Mouse (Mus musculus): ENCODE measurements at regions not wholly inside any gene's neighbourhood (a gene's known extent, or its start where the extent isn't known, plus 50 kb on each side); places are given as distances from the start of the nearest gene placed in this dataset.

DNA sequence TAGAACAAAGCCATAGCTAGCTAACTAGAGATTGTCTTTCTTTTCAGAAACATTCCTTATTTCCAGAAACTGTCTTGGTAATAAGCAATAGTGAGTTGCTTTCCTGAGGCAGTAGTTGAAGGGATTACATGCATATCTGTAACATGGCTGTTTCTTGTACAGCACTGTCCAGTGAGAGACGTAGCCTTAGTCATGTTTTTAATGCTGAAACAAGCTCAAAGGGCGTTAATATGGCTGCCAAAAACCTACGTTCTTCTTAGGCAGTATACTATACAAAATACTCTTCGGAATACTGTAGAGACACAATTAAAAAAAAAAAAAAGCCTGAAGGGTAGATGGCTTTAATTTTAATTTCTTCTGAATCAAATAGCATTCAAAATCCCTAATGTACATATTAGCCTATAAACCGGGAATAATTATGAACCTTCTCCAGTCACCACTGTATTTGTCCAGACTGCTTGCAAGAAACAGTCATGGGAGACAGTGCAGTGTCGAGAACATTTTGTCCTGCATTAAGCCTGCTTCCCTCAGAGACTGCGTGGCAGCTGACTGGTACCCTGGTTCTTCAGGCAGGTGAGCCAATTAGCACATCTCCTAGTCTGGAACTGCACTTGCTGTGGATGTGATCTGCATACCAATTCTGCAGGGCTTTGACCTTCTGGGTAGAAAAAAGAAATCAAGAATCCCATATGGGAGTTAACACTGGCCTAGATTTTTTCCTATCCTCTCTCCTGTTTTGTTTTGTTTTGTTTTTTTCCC lies 854.7 kb upstream of the Stxbp6 start:
- DNase-seq: peak; percentile 74
